Mouse (Mus musculus) retina, postnatal 7 days (tissue): ENCODE measurements around the gene Tbpl1.

ENCODE experiments used
- DNase-seq: peaks from one replicate; pipeline ENCODE4 v3.0.0-alpha.2; 2012; ENCODE audit warnings: low read depth, low spot score

The Tbpl1 gene

GRCm38 (mm10) chr10:22731272-22732093 is at the start of gene Tbpl1:
TSS of gene Tbpl1 (minus strand) at chr10:22731938.
- peak; percentile 93 for DNase-seq

GRCm38 (mm10) chr10:22781466-22781865 is 49.7 kb upstream of the Tbpl1 start:
- DNase-seq: no peak

- DNase-seq: peak; percentile 17
Measured at GRCm38 (mm10) chr10:22777939-22778338, 46.2 kb upstream of the Tbpl1 start.

- DNase-seq: peak; percentile 21
Measured at GRCm38 (mm10) chr10:22776007-22776698, 44.4 kb upstream of the Tbpl1 start.

GRCm38 (mm10) chr10:22775456-22775855 is 43.7 kb upstream of the Tbpl1 start:
- no peak for DNase-seq

- no peak for DNase-seq
Measured at GRCm38 (mm10) chr10:22774626-22775025, 42.9 kb upstream of the Tbpl1 start.

GRCm38 (mm10) chr10:22754240-22754639 is 22.5 kb upstream of the Tbpl1 start:
- DNase-seq: no peak

GRCm38 (mm10) chr10:22751175-22751682 is 19.5 kb upstream of the Tbpl1 start:
- DNase-seq: no peak

- peak; percentile 27 for DNase-seq
Measured at GRCm38 (mm10) chr10:22746334-22747322, 14.9 kb upstream of the Tbpl1 start.

GRCm38 (mm10) chr10:22745922-22746321 is 14.2 kb upstream of the Tbpl1 start:
- DNase-seq: no peak

- no peak for DNase-seq
Measured at GRCm38 (mm10) chr10:22732181-22732580, 443 bp upstream of the Tbpl1 start.

- no peak for DNase-seq
Measured at GRCm38 (mm10) chr10:22730992-22731271, 806 bp downstream of the Tbpl1 start.

GRCm38 (mm10) chr10:22730266-22730991 is 1.3 kb downstream of the Tbpl1 start:
- no peak for DNase-seq

GRCm38 (mm10) chr10:22728257-22728656 is 3.5 kb downstream of the Tbpl1 start:
- no peak for DNase-seq

- no peak for DNase-seq
Measured at GRCm38 (mm10) chr10:22726295-22726694, 5.4 kb downstream of the Tbpl1 start.

GRCm38 (mm10) chr10:22725166-22725565 is 6.6 kb downstream of the Tbpl1 start:
- DNase-seq: no peak

GRCm38 (mm10) chr10:22720781-22721529 is 10.8 kb downstream of the Tbpl1 start:
- no peak for DNase-seq

GRCm38 (mm10) chr10:22718475-22718874 is 13.3 kb downstream of the Tbpl1 start:
- DNase-seq: no peak

- DNase-seq: peak; percentile 28
Measured at GRCm38 (mm10) chr10:22714520-22714919, 17.2 kb downstream of the Tbpl1 start.

GRCm38 (mm10) chr10:22712955-22713354 is 18.8 kb downstream of the Tbpl1 start:
- no peak for DNase-seq
